In genomic region chr17:78935857-78936256, GRCm38 (mm10) we compare ENCODE assay signal across 9 mouse cellular contexts. TPM values are rescaled to one million over a fixed set of nuclear protein-coding genes. Genes with fewer than 3 reads are reported as not detected.
DNase-seq lines count a peak whose midpoint lies in the region; ATAC-seq and TF ChIP-seq lines count a peak whose summit lies in the region.
"Had no signal": no experiment of that assay in that cellular context is flagged by ENCODE, and none has a peak within 500 bp of the region (broad histone marks: within the 10 kb centered on the region; RNA-seq: fewer than 3 reads in every experiment).

No protein-coding gene starts in this region.

- 89% methylated on average over 2 of the region's 2 CpGs for WGBS in forebrain, embryonic 13.5 days
- WGBS in liver, embryonic 13.5 days (ENCODE audit: insufficient replicate concordance) = 18% methylated on average over 2 of the region's 2 CpGs

- peak overlapping the region; percentile 70 for H3K4me2 ChIP-seq in forebrain, embryonic 13.5 days
- H3K4me2 ChIP-seq in liver, embryonic 13.5 days = peak overlapping the region; percentile 83

- no peaks in the 10 kb centered on the region for H3K9me3 ChIP-seq in forebrain, embryonic 13.5 days (replicated peaks)
- H3K9me3 ChIP-seq in liver, embryonic 13.5 days (replicated peaks) = no peaks in the 10 kb centered on the region

- peak overlapping the region; percentile 76 for H3K9ac ChIP-seq in forebrain, embryonic 13.5 days
- peak overlapping the region; percentile 84 for H3K9ac ChIP-seq in liver, embryonic 13.5 days

- H3K27me3 ChIP-seq in forebrain, embryonic 13.5 days = no peaks in the 10 kb centered on the region
- H3K27me3 ChIP-seq in liver, embryonic 13.5 days = no peaks in the 10 kb centered on the region

- H3K4me1 ChIP-seq in forebrain, embryonic 13.5 days = peaks cover 36% of the 10 kb centered on the region
- peaks cover 47% of the 10 kb centered on the region for H3K4me1 ChIP-seq in liver, embryonic 13.5 days (replicated peaks)

- peak overlapping the region; percentile 99 for H3K4me3 ChIP-seq in gastrocnemius, adult 2 months
- peak overlapping the region; percentile 89 for H3K4me3 ChIP-seq in forebrain, embryonic 13.5 days
- peak overlapping the region; percentile 91 for H3K4me3 ChIP-seq in liver, embryonic 13.5 days (replicated peaks)

- TF ChIP-seq CTCF in gastrocnemius, adult 2 months (IDR thresholded peaks at IDR 0.05) = no peak

- DNase-seq in gastrocnemius, adult 2 months = no peak
- DNase-seq in gastrocnemius, postnatal 4 days (ENCODE audit: low spot score in 2 of 2) = no peak
- peak; percentile 18 for DNase-seq in 416B (ENCODE audit: low read depth)
- DNase-seq in liver, embryonic 13.5 days = no peak
- no peak for DNase-seq in cerebellum, postnatal 25 days
- DNase-seq in Muller cell, postnatal 12 days (ENCODE audit: inconsistent ontology term) = no peak
- no peak for DNase-seq in thymus, postnatal 0 days (ENCODE audit: low spot score)

- H3K36me3 ChIP-seq in forebrain, embryonic 13.5 days (ENCODE audit: poor library complexity, severe bottlenecking) = peaks cover 49% of the 10 kb centered on the region
- H3K36me3 ChIP-seq in liver, embryonic 13.5 days = peaks cover 48% of the 10 kb centered on the region

- intact Hi-C loops in gastrocnemius, adult 2 months (cut with DNase I) = loop anchor here (2.0 to 10.0 kb wide), 2 partner anchors 19 to 919 kb away; partner anchors contain the start of gene Cebpzos

- no peak overlapping the region for H3K27ac ChIP-seq in gastrocnemius, adult 2 months
- no peak overlapping the region for H3K27ac ChIP-seq in forebrain, embryonic 13.5 days
- no peak overlapping the region for H3K27ac ChIP-seq in liver, embryonic 13.5 days

- ATAC-seq in forebrain, embryonic 13.5 days = no peak
- ATAC-seq in liver, embryonic 13.5 days (ENCODE audit: low read depth) = no peak

RNA-seq across cellular contexts. Expression of gene Cebpz, which starts 1.0 kb away (rescaled TPM):
- total RNA-seq in gastrocnemius, adult 2 months (2021) = 10 to 100 TPM; 26.2 to 27.5 TPM
- 10 to 100 TPM; 25.4 to 28.2 TPM for total RNA-seq in gastrocnemius, postnatal 4 days (2021)
- polyA plus RNA-seq in forebrain, embryonic 13.5 days (2015; fragmentation: Nextera tagmentation; extraction: Ambion mirVana) = 65.1 and 72.3 TPM in 2 replicates
- polyA plus RNA-seq in liver, embryonic 13.5 days (2015; fragmentation: Nextera tagmentation; extraction: Ambion mirVana) = 44.2 and 51.1 TPM in 2 replicates
- 86.9 and 103 TPM in 2 replicates for polyA plus RNA-seq in thymus, postnatal 0 days (2015; fragmentation: Nextera tagmentation; extraction: Ambion mirVana)

RNA-seq across cellular contexts. Expression of gene Ndufaf7, which starts 1.1 kb away (rescaled TPM):
- 10 to 100 TPM; 22.0 to 31.8 TPM for total RNA-seq in gastrocnemius, adult 2 months (2021)
- total RNA-seq in gastrocnemius, postnatal 4 days (2021) = 10 to 100 TPM; 29.5 to 33.5 TPM
- 53.8 and 59.1 TPM in 2 replicates for polyA plus RNA-seq in forebrain, embryonic 13.5 days (2015; fragmentation: Nextera tagmentation; extraction: Ambion mirVana)
- polyA plus RNA-seq in liver, embryonic 13.5 days (2015; fragmentation: Nextera tagmentation; extraction: Ambion mirVana) = 38.8 and 39.2 TPM in 2 replicates
- polyA plus RNA-seq in thymus, postnatal 0 days (2015; fragmentation: Nextera tagmentation; extraction: Ambion mirVana) = 45.1 and 55.0 TPM in 2 replicates

RNA-seq across cellular contexts. Expression of gene Cebpzos, which starts 19.6 kb away (rescaled TPM):
- 10 to 100 TPM; 36.5 to 48.7 TPM for total RNA-seq in gastrocnemius, adult 2 months (2021)
- total RNA-seq in gastrocnemius, postnatal 4 days (2021) = 10 to 100 TPM; 45.3 to 60.5 TPM
- polyA plus RNA-seq in forebrain, embryonic 13.5 days (2015; fragmentation: Nextera tagmentation; extraction: Ambion mirVana) = 114 and 133 TPM in 2 replicates
- 57.3 and 64.9 TPM in 2 replicates for polyA plus RNA-seq in liver, embryonic 13.5 days (2015; fragmentation: Nextera tagmentation; extraction: Ambion mirVana)
- polyA plus RNA-seq in thymus, postnatal 0 days (2015; fragmentation: Nextera tagmentation; extraction: Ambion mirVana) = 76.0 and 79.3 TPM in 2 replicates

RNA-seq across cellular contexts. Expression of gene Sult6b1, which starts 29.1 kb away (rescaled TPM):
- not detected for total RNA-seq in gastrocnemius, adult 2 months (2021)
- total RNA-seq in gastrocnemius, postnatal 4 days (2021) = not detected
- 0.14 TPM in 1 of 2 replicates, not detected in the other for polyA plus RNA-seq in forebrain, embryonic 13.5 days (2015; fragmentation: Nextera tagmentation; extraction: Ambion mirVana)
- polyA plus RNA-seq in liver, embryonic 13.5 days (2015; fragmentation: Nextera tagmentation; extraction: Ambion mirVana) = 0.10 and 0.13 TPM in 2 replicates
- 0.08 and 0.17 TPM in 2 replicates for polyA plus RNA-seq in thymus, postnatal 0 days (2015; fragmentation: Nextera tagmentation; extraction: Ambion mirVana)
- total RNA-seq: layer of hippocampus, adult 18-20 months had no signal

RNA-seq across cellular contexts. Expression of gene Eif2ak2, which starts 53.5 kb away (rescaled TPM):
- 1 to 10 TPM; 3.6 to 4.0 TPM for total RNA-seq in gastrocnemius, adult 2 months (2021)
- 10 to 100 TPM; 10.1 to 14.7 TPM for total RNA-seq in gastrocnemius, postnatal 4 days (2021)
- 5.2 and 5.5 TPM in 2 replicates for polyA plus RNA-seq in forebrain, embryonic 13.5 days (2015; fragmentation: Nextera tagmentation; extraction: Ambion mirVana)
- 9.4 and 11.5 TPM in 2 replicates for polyA plus RNA-seq in liver, embryonic 13.5 days (2015; fragmentation: Nextera tagmentation; extraction: Ambion mirVana)
- polyA plus RNA-seq in thymus, postnatal 0 days (2015; fragmentation: Nextera tagmentation; extraction: Ambion mirVana) = 10.4 and 15.4 TPM in 2 replicates
